Mouse (Mus musculus) embryonic facial prominence, embryonic 14.5 days (tissue): Measurements from ENCODE around the gene Cd207. TPM values are rescaled to one million over a fixed set of nuclear protein-coding genes. Genes with fewer than 3 reads are reported as not detected.

Experiments
- ATAC-seq: fragments of 200-750 bp; cut with Nextera tagmentation; 2 replicates; pipeline ENCODE4 v1.8.0; 2017; ENCODE audit warnings: low read depth, moderate number of reproducible peaks, moderate TSS enrichment
- DNase-seq: peaks from one replicate; pipeline ENCODE4 v3.0.0-alpha.2; 2015; ENCODE audit warnings: low spot score
- H3K27ac ChIP-seq: fragments of 300-500 bp; sonication (generic); replicated peaks from 2 replicates; pipeline ENCODE4 v1.5.1; 2014; ENCODE audit warnings: low read depth, mild to moderate bottlenecking, low read length, moderate library complexity
- H3K27me3 ChIP-seq: fragments of 300-500 bp; sonication (generic); replicated peaks from 2 replicates; pipeline ENCODE4 v1.6.1; 2014; ENCODE audit warnings: low read length; ENCODE audit not compliant: control insufficient read depth, insufficient read depth
- H3K36me3 ChIP-seq: fragments of 300-500 bp; sonication (generic); 2 replicates; pipeline ENCODE4 v1.6.1; 2014; ENCODE audit warnings: low read length, mixed read lengths; ENCODE audit not compliant: control insufficient read depth, insufficient read depth
- H3K4me1 ChIP-seq: fragments of 300-500 bp; sonication (generic); 2 replicates; pipeline ENCODE4 v1.6.1; 2014; ENCODE audit warnings: antibody characterized with exemption, low read length; ENCODE audit not compliant: control insufficient read depth, insufficient read depth
- H3K4me2 ChIP-seq: fragments of 300-500 bp; sonication (generic); 2 replicates; pipeline ENCODE4 v1.6.1; 2014; ENCODE audit warnings: low read depth, mild to moderate bottlenecking, low read length, moderate library complexity, mixed read lengths
- H3K4me3 ChIP-seq: fragments of 300-500 bp; sonication (generic); 2 replicates; pipeline ENCODE4 v1.5.1; 2014; ENCODE audit warnings: low read depth, mild to moderate bottlenecking, low read length
- H3K9ac ChIP-seq: fragments of 300-500 bp; sonication (generic); 2 replicates; pipeline ENCODE4 v1.6.1; 2014; ENCODE audit warnings: low read depth, mild to moderate bottlenecking, low read length, moderate library complexity, mixed read lengths
- H3K9me3 ChIP-seq: fragments of 300-500 bp; sonication (generic); 2 replicates; pipeline ENCODE4 v1.6.1; 2016; ENCODE audit warnings: low read length; ENCODE audit not compliant: control insufficient read depth
- whole genome bisulfite sequencing: fragments of 180-500 bp; shearing (Covaris S2); extraction: QIAGEN DNeasy Blood & Tissue Kit; methylation state at CpG from one replicate; pipeline ENCODE4 v1.1.7; 2014; 5-methylcytosine and 5-hydroxymethylcytosine counted together
- polyA plus RNA-seq: library from polyadenylated mRNA; unstranded; fragments of >200 nt; fragmentation: Nextera tagmentation; extraction: Ambion mirVana; gene quantifications from 2 replicates; pipeline ENCODE4 v1.2.1, GENCODE M21; 2014

The Cd207 gene
- polyA plus RNA-seq = not detected in 2 replicates

DNA sequence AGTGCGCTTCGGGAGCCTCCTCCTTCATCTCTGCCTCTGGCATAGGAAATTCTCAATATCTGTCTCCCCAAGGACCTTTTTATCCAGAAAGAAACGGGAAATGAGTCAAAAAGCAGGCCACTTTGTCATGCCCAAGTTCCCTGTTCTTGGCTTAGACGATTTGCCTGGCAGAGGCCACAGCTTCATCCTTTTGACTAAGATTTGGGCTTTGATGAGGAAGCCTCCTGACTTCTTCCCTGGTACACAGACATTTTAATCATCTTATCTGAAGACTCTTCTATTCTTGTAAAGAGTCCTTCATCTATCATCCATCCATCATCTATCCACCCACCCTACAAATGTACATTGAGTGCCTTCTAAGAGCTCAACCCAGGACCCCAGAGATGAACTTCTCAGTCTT is at the start of gene Cd207:
Gene Cd207 (minus strand): TSS at position 101 of the 400 bp plus-strand sequence.
- Histone ChIP-seq H3K4me3 (no peak within 1 kb of the TSS), H3K27ac (no peak within 1 kb of the TSS), H3K9me3 (no peaks in the 10 kb centered on the region), H3K36me3 (no peaks in the 10 kb centered on the region), H3K4me1 (no peaks in the 10 kb centered on the region), H3K4me2 (no peak within 1 kb of the TSS), H3K27me3 (no peaks in the 10 kb centered on the region), H3K9ac (no peak within 1 kb of the TSS)
- DNase-seq = no peak
- 71% methylated on average over 4 of the region's 4 CpGs for WGBS
- ATAC-seq = no peak

DNA sequence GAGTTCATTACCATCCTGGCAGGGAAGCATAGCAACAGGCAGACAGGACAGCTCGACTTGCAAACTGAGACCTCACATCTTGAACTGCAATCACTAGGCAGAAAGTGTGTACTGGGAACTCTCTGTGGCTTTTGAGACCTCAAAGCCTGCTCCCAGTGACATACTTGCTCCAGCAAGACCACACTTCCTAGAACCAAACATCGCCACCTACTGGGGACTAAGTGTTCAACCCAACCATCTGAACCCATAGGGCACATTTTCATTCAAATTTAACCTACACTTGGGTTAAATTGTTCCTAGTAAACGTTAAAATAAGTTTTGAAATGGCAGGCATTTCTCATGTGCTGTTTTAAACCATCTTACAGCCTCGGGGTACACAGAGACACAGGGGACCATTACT is 49.5 kb upstream of the Cd207 start:
- no peaks in the 10 kb centered on the region for H3K9me3 ChIP-seq
- DNase-seq (no peak), ATAC-seq (no peak)
- no peak overlapping the region for H3K4me2 ChIP-seq
- peaks cover 30% of the 10 kb centered on the region for H3K27me3 ChIP-seq
- no peak overlapping the region for H3K9ac ChIP-seq
- H3K4me1 ChIP-seq = no peaks in the 10 kb centered on the region
- H3K4me3 ChIP-seq = no peak overlapping the region
- no peaks in the 10 kb centered on the region for H3K36me3 ChIP-seq
- 41% methylated on average over 4 of the region's 4 CpGs for WGBS
- H3K27ac ChIP-seq = no peak overlapping the region

DNA sequence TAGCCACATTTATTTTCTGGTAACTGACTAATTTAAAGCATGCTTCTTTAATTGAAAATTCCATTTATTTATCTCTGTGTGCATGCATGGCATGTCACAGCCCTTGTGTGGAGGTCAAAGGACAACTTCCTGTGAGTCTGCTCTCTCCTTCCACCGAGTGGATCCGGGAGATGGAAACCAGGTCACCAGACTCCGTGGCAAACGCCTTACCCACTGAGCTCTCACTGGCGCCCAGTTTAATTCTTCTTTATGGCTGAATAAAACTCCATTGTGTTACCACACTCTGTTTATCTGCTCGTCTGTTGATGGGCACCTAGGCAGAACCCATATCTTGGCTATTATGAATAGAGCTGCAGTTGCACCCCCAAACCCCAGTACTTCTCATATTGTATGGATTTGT is 44.9 kb upstream of the Cd207 start:
- WGBS = 11% methylated on average over 6 of the region's 6 CpGs
- DNase-seq = no peak
- Histone ChIP-seq H3K4me3 (no peak overlapping the region), H3K9ac (no peak overlapping the region), H3K9me3 (no peaks in the 10 kb centered on the region), H3K27ac (no peak overlapping the region), H3K4me1 (no peaks in the 10 kb centered on the region), H3K27me3 (peaks cover 70% of the 10 kb centered on the region), H3K36me3 (no peaks in the 10 kb centered on the region), H3K4me2 (no peak overlapping the region)
- ATAC-seq = no peak

DNA sequence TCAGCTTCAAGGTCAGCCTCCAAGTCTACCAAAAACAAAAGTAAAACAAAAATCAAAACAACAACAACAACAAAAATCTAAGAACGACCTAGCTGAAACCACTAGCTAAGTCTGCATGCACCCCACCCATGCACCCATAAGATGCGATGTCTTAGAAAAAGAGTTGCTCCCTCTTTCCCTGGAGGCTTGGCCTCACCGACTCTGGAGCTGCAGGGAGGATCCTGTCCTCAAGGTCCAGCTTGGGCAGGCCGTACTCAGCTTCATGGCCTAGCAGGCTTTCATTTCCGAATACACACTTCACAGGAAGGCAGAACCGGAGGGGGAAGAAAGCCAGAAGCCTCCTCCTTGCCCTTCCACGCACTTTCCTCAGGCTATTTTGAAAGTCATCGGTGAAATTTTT is 39.4 kb upstream of the Cd207 start:
- Histone ChIP-seq H3K27me3 (peaks cover 100% of the 10 kb centered on the region), H3K27ac (no peak overlapping the region), H3K4me2 (no peak overlapping the region), H3K4me3 (no peak overlapping the region), H3K9me3 (no peaks in the 10 kb centered on the region), H3K4me1 (0 out of 2 replicates have a peak, but pooled peaks cover under 1% of the 10 kb centered on the region), H3K36me3 (no peaks in the 10 kb centered on the region), H3K9ac (no peak overlapping the region)
- WGBS = 3% methylated on average over 8 of the region's 8 CpGs
- DNase-seq (no peak), ATAC-seq (no peak)

DNA sequence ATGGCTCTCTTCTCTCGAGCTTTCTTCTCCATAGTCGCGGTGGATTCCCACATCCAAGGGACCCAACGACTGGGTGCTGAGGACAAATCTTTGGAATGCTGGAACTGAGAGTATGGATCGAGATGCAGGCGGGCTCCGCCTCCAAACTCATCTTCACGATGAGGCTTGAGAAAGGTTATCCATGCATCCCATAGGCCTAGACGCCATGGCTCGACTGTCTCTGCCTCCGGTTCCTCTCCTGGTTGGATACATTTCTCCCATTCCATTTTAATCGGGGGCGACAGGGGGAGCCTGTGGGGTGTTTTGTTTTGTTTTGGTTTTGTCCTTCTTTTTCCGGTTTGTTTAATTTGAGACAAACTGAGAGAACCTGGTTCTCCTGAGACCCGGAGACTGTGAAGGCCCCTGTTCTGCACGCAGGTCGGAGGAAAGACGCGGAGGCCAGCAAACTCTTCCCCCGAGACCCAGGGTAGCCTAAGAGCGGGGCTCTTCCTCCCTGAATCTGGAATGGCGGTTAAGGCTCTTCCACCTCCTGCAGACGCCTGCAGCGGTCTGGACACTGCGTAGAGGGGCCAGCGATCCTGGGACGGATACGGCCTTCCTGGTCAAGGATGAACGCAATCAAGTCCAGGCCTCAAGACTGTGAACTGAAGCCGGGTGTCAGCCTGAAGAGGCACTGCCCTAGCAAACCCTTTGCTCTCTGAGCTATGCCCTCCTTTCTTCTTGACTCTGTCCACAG is 38.0 kb upstream of the Cd207 start:
- Histone ChIP-seq H3K4me2 (no peak overlapping the region), H3K27me3 (peaks cover 100% of the 10 kb centered on the region), H3K4me1 (peaks cover 13% of the 10 kb centered on the region; the same call in 1 of the 2 replicates), H3K36me3 (no peaks in the 10 kb centered on the region), H3K9me3 (no peaks in the 10 kb centered on the region), H3K9ac (no peak overlapping the region), H3K27ac (no peak overlapping the region), H3K4me3 (no peak overlapping the region)
- no peak for DNase-seq
- 3% methylated on average over 30 of the region's 30 CpGs for WGBS
- ATAC-seq = no peak

DNA sequence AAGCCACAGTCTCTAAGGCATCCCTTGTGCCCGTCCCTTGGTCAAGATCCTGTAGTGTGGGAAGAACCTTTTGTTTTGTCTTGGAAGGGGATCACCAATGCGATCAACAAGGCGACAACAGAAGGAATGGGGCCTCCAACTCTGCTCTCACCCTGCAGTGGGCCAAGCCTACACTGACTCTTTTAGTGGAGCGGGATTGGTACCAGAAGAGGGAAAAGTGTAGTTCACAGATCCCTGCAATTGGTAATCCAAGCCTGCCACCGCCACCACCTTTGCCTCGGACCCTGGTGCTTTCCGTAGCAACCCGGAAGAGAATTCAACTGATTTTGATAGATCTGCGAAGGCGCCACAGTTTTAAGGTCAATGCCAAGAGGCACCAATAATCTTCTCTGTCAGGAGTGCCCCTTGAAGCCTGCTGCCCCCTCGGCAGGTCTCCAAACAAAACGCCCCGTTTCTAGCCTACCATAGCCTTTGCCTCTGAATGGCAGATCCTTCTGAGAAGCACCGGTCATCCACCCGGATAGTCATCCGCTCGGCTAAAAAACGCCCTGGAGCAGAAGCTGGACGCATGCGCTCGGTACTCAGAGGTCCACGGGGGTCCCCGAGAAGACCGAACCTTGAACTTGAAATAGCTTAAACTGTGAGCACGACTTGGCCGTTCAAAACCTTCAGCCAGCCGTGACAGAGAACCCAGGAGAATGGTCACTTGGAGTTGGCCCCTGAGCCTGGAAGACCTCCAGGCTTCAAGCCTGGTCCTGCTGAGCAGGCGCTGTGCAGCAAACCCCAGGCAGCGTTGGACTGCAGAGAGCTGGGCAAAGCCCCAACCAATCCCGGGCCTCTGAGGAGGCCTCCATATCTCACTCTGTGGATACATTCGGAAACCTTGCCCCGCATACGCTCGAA is 36.8 kb upstream of the Cd207 start:
- Histone ChIP-seq H3K9me3 (no peaks in the 10 kb centered on the region), H3K27ac (no peak overlapping the region), H3K9ac (no peak overlapping the region), H3K4me2 (peak overlapping the region; percentile 3; the same call in 1 of the 2 replicates), H3K4me1 (peaks cover 14% of the 10 kb centered on the region; the same call in 1 of the 2 replicates), H3K36me3 (no peaks in the 10 kb centered on the region), H3K4me3 (peak overlapping the region; percentile 2; the same call in 1 of the 2 replicates), H3K27me3 (peaks cover 100% of the 10 kb centered on the region)
- DNase-seq (peak; percentile 60), ATAC-seq (no peak)
- WGBS = 2% methylated on average over 33 of the region's 34 CpGs

DNA sequence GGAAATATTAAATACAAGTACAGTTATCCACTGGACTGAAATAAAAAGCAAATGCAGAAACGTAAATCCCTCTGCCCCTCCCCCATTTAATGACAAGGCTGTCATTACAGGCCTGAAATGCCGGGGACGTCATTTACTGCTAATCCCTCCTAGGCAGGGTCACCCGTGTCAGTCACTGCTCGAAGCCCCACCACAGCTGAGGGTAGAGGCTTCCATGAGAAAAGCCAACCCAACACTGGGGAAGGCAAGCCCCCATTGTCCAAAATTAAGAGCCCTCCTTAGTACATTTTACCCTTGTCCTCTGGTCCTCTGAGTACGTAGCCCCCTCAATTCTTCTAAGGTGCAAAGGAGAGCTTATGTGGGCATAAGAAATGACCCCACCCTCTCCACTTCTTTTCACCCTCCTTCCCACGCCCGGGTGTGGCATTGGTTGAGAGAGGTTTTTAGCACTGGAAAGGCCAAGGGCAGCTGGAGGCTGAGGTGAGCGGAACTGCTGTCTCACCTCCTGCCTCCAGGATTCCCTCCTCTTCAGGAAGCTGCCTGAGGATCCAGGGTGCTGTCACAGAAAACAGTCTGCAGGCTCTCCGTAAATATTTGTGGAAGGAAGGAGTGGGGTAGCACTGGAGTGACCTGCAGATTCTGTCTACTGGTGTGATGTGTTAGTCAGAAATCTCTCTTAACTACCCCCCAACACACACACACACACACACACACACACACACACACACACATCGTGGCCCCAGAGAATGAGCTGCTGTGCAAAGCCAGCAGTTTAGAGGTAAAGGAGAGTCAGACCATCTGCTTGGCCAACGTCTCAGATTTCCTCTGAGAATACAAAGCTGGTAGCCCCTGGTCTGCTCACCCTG is 35.8 kb upstream of the Cd207 start:
- ATAC-seq (no peak), DNase-seq (no peak)
- no peak overlapping the region for H3K4me2 ChIP-seq
- no peak overlapping the region for H3K9ac ChIP-seq
- no peaks in the 10 kb centered on the region for H3K9me3 ChIP-seq
- H3K27me3 ChIP-seq = peaks cover 100% of the 10 kb centered on the region
- H3K27ac ChIP-seq = no peak overlapping the region
- H3K36me3 ChIP-seq = no peaks in the 10 kb centered on the region
- H3K4me3 ChIP-seq = no peak overlapping the region
- H3K4me1 ChIP-seq = peaks cover 14% of the 10 kb centered on the region; the same call in 1 of the 2 replicates
- WGBS = 4% methylated on average over 12 of the region's 12 CpGs
